Mouse (Mus musculus): ENCODE data around the gene Pakap.

DNA sequence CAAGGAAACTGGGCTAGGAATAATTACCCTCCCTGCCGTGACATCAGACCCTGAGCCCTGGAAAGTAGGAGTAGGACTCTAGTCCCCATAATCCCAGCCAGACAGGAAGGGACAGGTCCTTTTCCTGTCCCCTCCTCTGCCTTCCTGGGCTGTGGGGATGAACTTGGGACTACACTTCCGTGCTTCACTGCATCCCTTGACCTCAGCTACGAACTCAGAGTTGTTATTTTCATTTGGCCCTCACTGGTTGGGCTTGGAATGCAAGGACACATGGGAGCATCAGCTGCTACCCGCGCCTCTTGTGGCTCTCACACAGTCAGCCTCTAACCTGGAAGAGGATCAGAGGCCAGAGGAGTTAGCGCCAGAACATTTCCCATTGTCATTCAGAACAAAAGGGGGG is 122.0 kb downstream of the Pakap start:
- TF ChIP-seq GATA1 (IDR thresholded peaks at IDR 0.05; ENCODE audit: low read length), result no peak
- no peak for TF ChIP-seq TAL1 (IDR thresholded peaks at IDR 0.05; ENCODE audit: low read length)

Data from erythroblast, embryonic 14.5 days (primary cell).